Mouse (Mus musculus) lung, adult 2 months (tissue): ENCODE data around the gene Avpr2. TPM values are rescaled to one million over a fixed set of nuclear protein-coding genes. Genes with fewer than 3 reads are reported as not detected.

Experiments
- DNase-seq: peaks from one replicate; pipeline ENCODE4 v3.0.0; 2022
- H3K4me1 ChIP-seq: fragments of 200-500 bp; 2 replicates; pipeline ENCODE4 v1.6.1; 2011; ENCODE audit warnings: low read length; ENCODE audit not compliant: control insufficient read depth, insufficient read depth
- H3K4me3 ChIP-seq: fragments of 200-500 bp; replicated peaks from 2 replicates; pipeline ENCODE3; 2011; ENCODE audit warnings: low read depth, mild to moderate bottlenecking, control low read depth, low read length; ENCODE audit errors: extremely low read depth
- CTCF ChIP-seq: fragments of 200-500 bp; IDR thresholded peaks from 2 replicates; pipeline ENCODE4 v1.5.1; 2011; ENCODE audit warnings: mild to moderate bottlenecking, low read length, control low read depth; ENCODE audit not compliant: insufficient read depth
- POLR2A ChIP-seq: fragments of 200-500 bp; IDR thresholded peaks from 2 replicates; pipeline ENCODE4 v1.6.1; 2011; ENCODE audit warnings: low read depth, mild to moderate bottlenecking, control low read depth, low read length, borderline replicate concordance; ENCODE audit errors: extremely low read depth
- WGBS: fragments of 180-500 bp; shearing (Covaris S2); methylation state at CpG from one replicate; pipeline ENCODE4 v1.1.7; 2018; 5-methylcytosine and 5-hydroxymethylcytosine counted together
- polyA plus RNA-seq: library from polyadenylated mRNA; depleted of rRNA; stranded (reverse); fragments of >200 nt; gene quantifications from 2 replicates; pipeline ENCODE4 v1.2.3, GENCODE M21; 2012

Gene Avpr2
- polyA plus RNA-seq, 1 experiment: not detected

DNA sequence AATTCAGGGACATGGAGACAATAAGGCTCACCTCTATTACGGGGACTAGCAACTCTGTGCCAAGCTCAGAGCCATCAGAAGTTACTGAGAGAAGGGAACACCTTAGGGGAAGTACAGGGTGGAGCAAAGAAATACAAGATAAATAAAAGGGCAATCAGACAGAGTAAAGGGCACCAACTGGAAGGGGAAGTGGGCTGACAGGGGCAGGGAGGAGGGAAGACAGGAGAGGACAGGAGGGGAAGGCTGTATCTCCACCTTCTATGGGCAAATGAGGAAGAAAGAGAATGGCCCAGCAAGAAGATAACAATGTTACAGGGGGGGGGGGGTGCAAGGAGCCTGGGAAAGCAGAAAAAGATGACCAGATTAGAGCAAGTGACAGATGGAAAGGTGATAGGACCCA lies 14.9 kb upstream of the Avpr2 start:
- no peaks in the 10 kb centered on the region for H3K4me1 ChIP-seq
- no peak overlapping the region for H3K4me3 ChIP-seq
- 64% methylated on average over 1 of the region's 1 CpGs for WGBS
- no peak for DNase-seq
- TF ChIP-seq POLR2A (no peak), CTCF (no peak)

DNA sequence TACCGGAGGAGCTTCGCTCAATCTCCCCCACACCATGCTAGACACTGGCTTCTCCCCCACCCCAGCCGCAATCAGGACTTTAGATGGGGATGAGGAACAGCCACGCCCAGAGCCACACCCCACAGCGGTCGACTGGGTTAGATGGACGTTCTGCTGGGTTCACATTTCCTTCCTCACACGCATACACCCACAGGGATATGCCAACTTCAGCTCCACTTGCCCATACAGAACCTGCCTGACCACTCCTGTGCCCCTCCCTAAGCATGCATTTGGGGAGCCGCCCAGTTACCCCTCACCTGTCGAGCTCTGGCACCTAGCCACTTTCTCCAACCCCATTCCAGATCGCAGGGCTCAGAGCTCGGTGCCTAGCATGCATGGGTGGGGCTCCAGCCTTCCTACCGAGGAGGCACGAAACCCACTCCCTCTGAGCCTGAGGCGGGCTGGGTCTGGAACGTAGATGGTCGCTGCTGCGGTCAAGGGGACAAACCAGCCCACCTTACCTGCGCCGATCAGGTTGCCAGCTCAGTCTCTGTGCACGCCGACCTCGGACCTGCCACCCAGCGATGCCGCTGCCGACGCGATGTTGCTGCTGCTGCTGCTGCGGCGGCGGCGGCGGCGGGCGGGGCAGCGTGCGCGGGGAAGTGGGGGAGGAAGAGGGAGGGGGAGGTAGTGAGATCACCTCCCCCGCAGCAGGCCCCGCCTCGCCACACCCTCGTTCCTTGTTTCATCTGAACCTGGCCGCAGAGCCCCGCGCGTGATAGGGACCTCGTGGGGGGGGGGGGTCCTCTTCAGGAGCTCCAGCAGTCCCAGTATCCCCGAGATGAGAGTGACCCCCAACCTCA lies 11.5 kb upstream of the Avpr2 start:
- Histone ChIP-seq H3K4me1 (no peaks in the 10 kb centered on the region), H3K4me3 (peak overlapping the region; percentile 60)
- TF ChIP-seq POLR2A (no peak), CTCF (no peak)
- 28% methylated on average over 40 of the region's 48 CpGs for WGBS
- DNase-seq: peak; percentile 23

DNA sequence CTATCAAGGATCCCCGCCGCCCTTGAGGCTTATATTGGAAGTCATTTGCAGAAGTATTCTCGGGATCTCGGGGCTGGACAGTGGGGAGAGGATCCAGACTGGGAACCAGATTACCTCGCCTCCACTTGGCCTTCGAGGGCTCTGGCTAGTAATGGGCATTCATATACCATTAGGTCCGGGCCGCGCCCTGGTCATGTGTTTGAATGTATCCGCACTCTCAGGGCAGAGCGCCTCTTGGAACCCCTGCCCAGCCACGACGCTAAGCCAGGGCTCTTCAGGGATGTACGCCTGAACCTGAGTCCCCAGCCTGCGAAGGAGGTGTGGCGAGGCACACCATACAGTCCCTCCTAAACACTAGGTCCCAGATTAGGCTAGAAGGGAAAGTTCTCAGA lies 10.9 kb upstream of the Avpr2 start:
- WGBS: 41% methylated on average over 16 of the region's 16 CpGs
- DNase-seq: no peak
- no peak overlapping the region for H3K4me3 ChIP-seq
- TF ChIP-seq CTCF (no peak), POLR2A (no peak)
- H3K4me1 ChIP-seq: no peaks in the 10 kb centered on the region

DNA sequence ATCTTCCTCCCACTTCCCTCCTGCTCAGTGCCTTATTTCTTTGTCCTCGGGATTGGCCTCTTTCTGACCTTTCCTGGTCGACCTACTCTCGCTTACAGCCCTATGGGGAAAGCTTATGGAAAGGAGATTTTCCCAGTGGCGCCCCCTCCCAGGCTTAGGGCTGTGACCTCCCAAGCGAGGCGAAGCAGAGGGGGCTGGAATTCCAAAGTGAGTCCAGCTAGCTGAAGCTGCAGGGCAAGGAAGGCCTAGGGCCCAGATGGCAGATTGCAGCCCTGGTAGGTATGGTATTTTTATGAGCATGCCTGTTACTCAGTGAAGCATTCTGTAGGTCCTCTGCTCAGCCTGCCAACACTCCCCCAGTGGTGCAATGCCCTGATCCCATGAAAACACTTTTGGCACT lies 10.4 kb upstream of the Avpr2 start:
- no peak for TF ChIP-seq CTCF
- no peak for TF ChIP-seq POLR2A
- WGBS: 43% methylated on average over 6 of the region's 6 CpGs
- no peaks in the 10 kb centered on the region for H3K4me1 ChIP-seq
- DNase-seq: no peak
- H3K4me3 ChIP-seq: no peak overlapping the region

DNA sequence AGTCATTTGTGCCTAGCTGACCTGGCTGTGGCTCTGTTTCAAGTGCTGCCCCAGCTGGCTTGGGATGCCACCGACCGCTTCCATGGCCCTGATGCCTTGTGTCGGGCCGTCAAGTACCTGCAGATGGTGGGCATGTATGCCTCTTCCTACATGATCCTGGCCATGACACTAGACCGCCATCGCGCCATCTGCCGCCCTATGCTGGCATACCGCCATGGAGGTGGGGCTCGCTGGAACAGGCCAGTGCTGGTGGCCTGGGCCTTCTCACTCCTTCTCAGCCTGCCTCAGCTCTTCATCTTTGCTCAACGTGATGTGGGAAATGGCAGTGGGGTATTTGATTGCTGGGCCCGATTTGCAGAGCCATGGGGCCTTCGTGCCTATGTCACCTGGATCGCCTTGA lies 931 bp downstream of the Avpr2 start:
- Histone ChIP-seq H3K4me1 (no peaks in the 10 kb centered on the region), H3K4me3 (no peak overlapping the region)
- TF ChIP-seq POLR2A (no peak), CTCF (no peak)
- DNase-seq: no peak
- 91% methylated on average over 14 of the region's 14 CpGs for WGBS

DNA sequence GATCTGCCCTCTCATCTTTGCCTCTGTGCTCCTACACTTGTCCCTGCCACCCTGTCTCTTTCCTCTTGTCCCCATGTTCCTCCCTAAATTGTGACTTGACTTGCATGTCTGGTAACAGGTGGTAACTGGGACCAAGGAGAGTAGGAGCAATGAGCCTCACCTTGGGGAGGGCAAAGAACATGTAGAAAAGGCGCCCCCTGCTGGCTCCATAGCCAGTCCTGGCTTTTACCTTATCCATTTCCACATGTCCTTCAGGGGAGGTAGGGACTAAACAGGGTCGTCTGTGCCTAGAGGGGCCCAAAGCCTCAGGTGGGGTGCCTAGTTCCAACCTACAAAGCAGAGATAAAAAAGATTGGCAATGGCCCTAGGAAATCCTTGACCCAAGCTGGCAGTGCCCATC lies 3.8 kb downstream of the Avpr2 start, which contains the start of gene L1cam:
TSS of gene L1cam (minus strand) at position 387 of the 400 bp plus-strand sequence.
- peak; percentile 38 for DNase-seq
- no peak within 1 kb of the TSS for H3K4me3 ChIP-seq
- no peaks in the 10 kb centered on the region for H3K4me1 ChIP-seq
- TF ChIP-seq CTCF (peak; percentile 25; the same call in 1 of the 2 replicates), POLR2A (no peak)
- 27% methylated on average over 2 of the region's 2 CpGs for WGBS

DNA sequence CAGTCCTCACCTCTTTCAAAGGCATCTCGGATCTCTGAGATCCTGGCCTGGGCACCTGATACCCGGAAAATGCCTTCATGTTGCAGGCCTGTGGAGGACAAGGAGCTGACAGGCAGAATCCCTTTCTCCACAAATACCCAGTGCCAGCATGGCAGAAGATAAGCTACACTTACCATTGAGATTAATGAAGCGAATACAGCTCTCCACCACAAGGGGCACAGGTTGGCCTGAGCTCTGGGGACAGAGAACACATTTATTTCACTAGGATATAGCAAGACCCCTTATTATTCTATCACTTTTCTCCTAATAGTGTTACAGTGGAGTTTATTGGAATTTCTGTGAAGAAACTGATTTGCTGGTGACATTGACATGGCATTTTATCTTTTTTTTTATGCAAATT lies 6.1 kb downstream of the Avpr2 start:
- H3K4me1 ChIP-seq: no peaks in the 10 kb centered on the region
- TF ChIP-seq POLR2A (no peak), CTCF (0 out of 2 replicates have a peak, but pooled peaks have one; percentile 23)
- WGBS: 63% methylated on average over 3 of the region's 3 CpGs
- no peak for DNase-seq
- no peak overlapping the region for H3K4me3 ChIP-seq

DNA sequence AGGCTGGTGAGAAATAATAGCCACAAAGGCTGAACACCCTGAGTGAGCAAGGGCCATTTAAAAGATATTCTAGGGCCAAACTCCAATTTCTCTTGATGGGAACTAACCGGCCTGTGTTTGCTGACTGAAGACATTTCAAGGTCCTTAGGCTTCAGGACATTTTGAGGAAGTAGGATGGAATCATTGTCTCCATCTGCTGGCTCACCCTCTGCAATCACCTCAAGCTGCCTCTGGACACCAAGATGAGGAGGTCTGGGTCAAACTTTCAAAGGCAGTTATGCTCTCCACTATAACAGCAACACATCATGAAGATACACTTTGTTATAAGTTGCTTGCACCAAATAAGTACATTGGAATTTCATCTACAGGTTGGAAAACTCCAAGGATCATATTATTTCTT lies 18.1 kb downstream of the Avpr2 start:
- H3K4me3 ChIP-seq: no peak overlapping the region
- no peak for DNase-seq
- 72% methylated on average over 1 of the region's 1 CpGs for WGBS
- no peak for TF ChIP-seq CTCF
- no peak for TF ChIP-seq POLR2A
- H3K4me1 ChIP-seq: no peaks in the 10 kb centered on the region

DNA sequence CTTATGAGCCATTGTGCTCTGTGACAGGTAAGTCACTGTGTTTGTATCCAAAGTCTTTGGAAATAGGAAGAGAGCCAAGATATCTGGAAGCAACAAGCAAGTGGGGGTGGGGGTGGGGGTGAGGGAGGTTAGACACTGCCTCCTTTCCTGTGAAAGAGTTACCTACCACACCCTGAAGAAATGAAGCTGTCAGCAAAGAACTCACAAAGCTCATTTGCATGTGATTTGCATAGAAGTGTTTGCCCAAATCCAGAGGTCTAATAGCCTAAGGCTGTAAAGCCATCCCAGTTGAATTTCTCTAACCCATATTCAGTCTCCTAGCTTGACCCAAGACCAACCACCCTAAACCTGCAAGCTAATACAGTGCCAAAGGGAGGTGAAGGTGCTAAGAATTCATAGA lies 18.5 kb downstream of the Avpr2 start:
- Histone ChIP-seq H3K4me1 (no peaks in the 10 kb centered on the region), H3K4me3 (no peak overlapping the region)
- DNase-seq: no peak
- no peak for TF ChIP-seq CTCF
- TF ChIP-seq POLR2A: no peak

DNA sequence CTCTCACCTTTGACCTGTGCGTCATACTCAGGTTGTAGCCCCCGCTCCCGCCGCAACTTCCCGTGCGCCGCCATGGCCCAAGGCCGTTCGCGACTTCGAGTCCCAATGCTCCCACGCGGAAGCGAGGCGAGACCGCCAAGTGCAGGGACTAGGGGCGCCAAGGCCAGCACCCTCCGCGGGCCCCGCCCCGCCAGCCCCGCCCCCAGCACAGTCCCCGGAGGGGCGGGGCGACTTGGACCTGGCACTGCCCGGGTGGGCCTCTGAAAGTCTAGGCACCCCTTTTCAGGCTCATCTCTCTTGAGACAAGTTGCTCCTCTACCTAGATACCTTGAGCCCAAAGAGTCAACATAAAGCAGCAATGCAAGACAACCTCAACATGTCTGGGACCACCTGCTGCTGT lies 19.3 kb downstream of the Avpr2 start:
- DNase-seq: no peak
- Histone ChIP-seq H3K4me1 (no peaks in the 10 kb centered on the region), H3K4me3 (peak overlapping the region; percentile 39)
- TF ChIP-seq POLR2A (no peak), CTCF (no peak)
- 27% methylated on average over 25 of the region's 26 CpGs for WGBS
